Mouse (Mus musculus) right cerebral cortex, postnatal 14 days (tissue): ENCODE measurements around the gene Sclt1.

Experiments
- DNase-seq: peaks from one replicate; pipeline ENCODE4 v3.0.0; 2022

Gene Sclt1

GRCm38 (mm10) chr3:41585548-41585947 is 156.8 kb downstream of the Sclt1 start:
- no peak for DNase-seq

- no peak for DNase-seq
Observed at GRCm38 (mm10) chr3:41583621-41584020, 158.7 kb downstream of the Sclt1 start.

GRCm38 (mm10) chr3:41583092-41583491 is 159.2 kb downstream of the Sclt1 start:
- DNase-seq: no peak

- DNase-seq: no peak
Observed at GRCm38 (mm10) chr3:41582256-41582655, 160.1 kb downstream of the Sclt1 start.

GRCm38 (mm10) chr3:41581436-41581835 is 160.9 kb downstream of the Sclt1 start:
- DNase-seq: no peak

GRCm38 (mm10) chr3:41580401-41581323 is 161.7 kb downstream of the Sclt1 start:
- no peak for DNase-seq

- no peak for DNase-seq
Observed at GRCm38 (mm10) chr3:41579873-41580272, 162.4 kb downstream of the Sclt1 start.

- DNase-seq: no peak
Observed at GRCm38 (mm10) chr3:41577240-41577639, 165.1 kb downstream of the Sclt1 start.
